Mouse (Mus musculus): ENCODE results near the gene R3hdml. TPM values are rescaled to one million over a fixed set of nuclear protein-coding genes. Genes with fewer than 3 reads are reported as not detected.

The R3hdml gene
- polyA plus RNA-seq, 1 experiment from 2014 or later, result 46.4 TPM

DNA sequence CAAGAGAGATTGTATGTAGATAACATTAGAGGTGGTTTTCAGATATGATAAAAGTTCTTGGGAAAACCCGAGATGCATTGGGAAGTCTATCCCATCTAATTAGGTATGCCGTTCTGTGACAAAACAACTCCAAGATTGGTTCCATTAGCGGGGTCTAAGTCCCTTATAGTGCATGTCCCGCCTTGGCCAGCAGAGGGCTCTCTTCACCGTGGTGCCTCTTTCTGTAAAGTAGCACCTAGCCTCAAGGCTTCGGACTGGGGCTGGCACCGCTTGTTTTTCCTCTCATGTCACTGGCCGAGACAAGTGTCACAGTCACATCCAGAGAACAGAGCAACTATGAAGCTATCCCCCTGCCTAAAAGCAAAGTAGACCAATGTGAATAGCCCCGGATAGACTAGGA lies 39.8 kb downstream of the R3hdml start:
- peaks cover 3% of the 10 kb centered on the region for H3K27me3 ChIP-seq (ENCODE audit: insufficient read depth, low read length)
- H3K4me1 ChIP-seq (ENCODE audit: insufficient read depth, low read length), result no peaks in the 10 kb centered on the region
- H3K4me2 ChIP-seq (replicated peaks; ENCODE audit: low read depth, low read length), result no peak overlapping the region
- ATAC-seq (ENCODE audit: low FRiP score, low TSS enrichment), result no peak
- no peak overlapping the region for H3K27ac ChIP-seq (ENCODE audit: low read length)
- no peak overlapping the region for H3K9ac ChIP-seq (replicated peaks; ENCODE audit: low read length)
- H3K36me3 ChIP-seq (ENCODE audit: insufficient read depth, low read length), result no peaks in the 10 kb centered on the region
- WGBS, result 9% methylated on average over 9 of the region's 9 CpGs
- H3K4me3 ChIP-seq (ENCODE audit: low read length), result no peak overlapping the region
- H3K9me3 ChIP-seq (ENCODE audit: low read length), result no peaks in the 10 kb centered on the region

GRCm38 (mm10) chr2:163533226-163533625 lies 41.1 kb downstream of the R3hdml start:
- H3K4me2 ChIP-seq (replicated peaks; ENCODE audit: low read depth, low read length), result no peak overlapping the region
- no peak for ATAC-seq (ENCODE audit: low FRiP score, low TSS enrichment)
- H3K9ac ChIP-seq (replicated peaks; ENCODE audit: low read length), result no peak overlapping the region
- 77% methylated on average over 9 of the region's 9 CpGs for WGBS
- no peak overlapping the region for H3K27ac ChIP-seq (ENCODE audit: low read length)
- H3K4me1 ChIP-seq (ENCODE audit: insufficient read depth, low read length), result no peaks in the 10 kb centered on the region
- H3K27me3 ChIP-seq (ENCODE audit: insufficient read depth, low read length), result peaks cover 3% of the 10 kb centered on the region
- H3K4me3 ChIP-seq (ENCODE audit: low read length), result no peak overlapping the region
- no peaks in the 10 kb centered on the region for H3K9me3 ChIP-seq (ENCODE audit: low read length)
- H3K36me3 ChIP-seq (ENCODE audit: insufficient read depth, low read length), result no peaks in the 10 kb centered on the region

GRCm38 (mm10) chr2:163534958-163535524 lies 42.9 kb downstream of the R3hdml start:
- H3K27me3 ChIP-seq (ENCODE audit: insufficient read depth, low read length), result no peaks in the 10 kb centered on the region; the same call in 1 of the 2 replicates
- WGBS, result 6% methylated on average over 22 of the region's 22 CpGs
- no peak overlapping the region for H3K9ac ChIP-seq (replicated peaks; ENCODE audit: low read length)
- no peaks in the 10 kb centered on the region for H3K4me1 ChIP-seq (ENCODE audit: insufficient read depth, low read length)
- H3K9me3 ChIP-seq (ENCODE audit: low read length), result no peaks in the 10 kb centered on the region
- H3K27ac ChIP-seq (ENCODE audit: low read length), result peak overlapping the region; percentile 47
- ATAC-seq (ENCODE audit: low FRiP score, low TSS enrichment), result peak; percentile 92
- H3K4me2 ChIP-seq (replicated peaks; ENCODE audit: low read depth, low read length), result peak overlapping the region; percentile 61
- no peaks in the 10 kb centered on the region for H3K36me3 ChIP-seq (ENCODE audit: insufficient read depth, low read length)
- H3K4me3 ChIP-seq (ENCODE audit: low read length), result peak overlapping the region; percentile 24

DNA sequence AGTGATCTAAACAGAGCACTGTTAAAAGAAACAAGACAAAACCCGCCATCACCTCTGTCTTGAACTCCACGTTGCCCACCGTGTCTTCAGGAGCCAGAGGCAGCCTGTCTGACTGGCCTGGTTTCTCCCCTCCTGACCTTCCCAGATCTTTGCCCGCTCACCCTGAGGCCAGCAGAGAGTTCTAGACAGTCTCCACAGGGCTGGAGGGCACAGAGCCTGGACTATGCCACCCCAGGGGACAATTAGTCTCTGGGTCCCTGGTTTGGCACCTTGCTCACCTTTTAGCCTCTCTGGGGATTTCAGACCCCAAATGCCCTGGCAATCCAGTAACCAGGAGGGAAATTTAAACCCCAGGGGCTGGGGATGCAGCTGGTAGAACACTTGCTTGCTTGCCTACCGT lies 45.3 kb downstream of the R3hdml start:
- 69% methylated on average over 5 of the region's 5 CpGs for WGBS

DNA sequence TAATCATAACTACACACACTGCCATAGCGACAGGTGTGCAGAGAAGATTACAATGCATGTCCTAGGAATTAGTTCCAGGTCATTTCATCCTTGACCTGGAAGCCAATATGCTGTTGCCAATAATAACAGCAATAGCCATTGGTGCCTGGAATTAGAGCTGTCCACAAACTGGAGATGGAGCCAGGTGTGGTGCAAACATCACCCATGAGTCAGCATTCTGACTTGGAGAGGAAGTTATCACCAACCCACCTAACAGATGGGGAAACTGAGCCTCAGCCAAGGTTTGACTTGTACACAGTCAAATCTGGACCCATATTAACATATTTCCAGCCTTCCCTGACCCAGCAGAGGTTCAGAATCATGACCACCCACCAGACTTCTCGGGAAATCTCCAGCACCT lies 46.3 kb downstream of the R3hdml start:
- Histone ChIP-seq H3K4me2 (replicated peaks; ENCODE audit: low read depth, low read length) (no peak overlapping the region), H3K27ac (ENCODE audit: low read length) (no peak overlapping the region), H3K27me3 (ENCODE audit: insufficient read depth, low read length) (no peaks in the 10 kb centered on the region; the same call in 1 of the 2 replicates), H3K4me3 (ENCODE audit: low read length) (no peak overlapping the region), H3K36me3 (ENCODE audit: insufficient read depth, low read length) (no peaks in the 10 kb centered on the region), H3K4me1 (ENCODE audit: insufficient read depth, low read length) (no peaks in the 10 kb centered on the region), H3K9me3 (ENCODE audit: low read length) (no peaks in the 10 kb centered on the region), H3K9ac (replicated peaks; ENCODE audit: low read length) (no peak overlapping the region)
- ATAC-seq (ENCODE audit: low FRiP score, low TSS enrichment), result no peak
- 74% methylated on average over 2 of the region's 2 CpGs for WGBS

More for the DNA sequence above, 45.3 kb downstream of the R3hdml start:
- Histone ChIP-seq H3K9me3 (ENCODE audit: low read length) (no peaks in the 10 kb centered on the region), H3K9ac (replicated peaks; ENCODE audit: low read length) (no peak overlapping the region), H3K27ac (ENCODE audit: low read length) (no peak overlapping the region), H3K36me3 (ENCODE audit: insufficient read depth, low read length) (no peaks in the 10 kb centered on the region), H3K4me3 (ENCODE audit: low read length) (no peak overlapping the region), H3K4me2 (replicated peaks; ENCODE audit: low read depth, low read length) (no peak overlapping the region), H3K27me3 (ENCODE audit: insufficient read depth, low read length) (no peaks in the 10 kb centered on the region; the same call in 1 of the 2 replicates), H3K4me1 (ENCODE audit: insufficient read depth, low read length) (no peaks in the 10 kb centered on the region)
- ATAC-seq (ENCODE audit: low FRiP score, low TSS enrichment), result no peak

DNA sequence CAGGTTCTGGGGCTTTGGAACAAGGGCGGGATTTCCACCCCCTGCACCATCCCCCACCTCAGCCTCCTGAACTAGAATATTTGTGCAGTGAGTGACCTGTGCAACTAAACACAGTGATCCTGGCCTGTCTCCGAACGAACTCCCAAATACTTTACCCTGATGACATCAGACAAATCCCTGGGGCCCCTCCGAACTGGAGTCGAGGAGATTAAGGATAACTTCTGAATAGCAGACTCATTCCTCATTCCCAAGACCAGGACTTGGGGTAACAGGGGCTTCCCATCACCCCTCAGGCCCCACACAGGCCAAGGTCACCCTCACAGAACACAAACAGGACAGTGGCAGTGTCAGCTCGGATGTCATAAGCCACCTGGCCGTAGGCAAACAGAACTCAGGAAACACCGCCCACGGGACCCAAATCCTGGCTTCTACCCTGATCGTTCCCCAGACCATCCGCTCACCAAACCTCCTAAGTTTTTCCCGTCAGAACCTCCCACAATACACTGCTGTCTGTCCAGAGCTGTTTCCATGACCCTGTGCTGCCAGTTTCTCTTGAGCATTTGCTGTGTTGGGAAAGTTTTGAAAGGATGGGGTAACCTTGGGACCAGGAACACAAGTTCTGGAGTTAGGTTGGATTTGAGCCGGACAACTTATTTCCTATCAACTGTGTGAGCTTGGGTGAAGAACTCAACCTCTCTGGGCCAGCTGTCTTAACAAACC lies 47.4 kb downstream of the R3hdml start:
- H3K9ac ChIP-seq (replicated peaks; ENCODE audit: low read length), result no peak overlapping the region
- H3K36me3 ChIP-seq (ENCODE audit: insufficient read depth, low read length), result no peaks in the 10 kb centered on the region
- WGBS, result 55% methylated on average over 13 of the region's 13 CpGs
- H3K4me1 ChIP-seq (ENCODE audit: insufficient read depth, low read length), result 0 out of 2 replicates have a peak, but pooled peaks cover 3% of the 10 kb centered on the region
- peak overlapping the region; percentile 69; the same call in 1 of the 2 replicates for H3K27ac ChIP-seq (ENCODE audit: low read length)
- ATAC-seq (ENCODE audit: low FRiP score, low TSS enrichment), result no peak
- no peaks in the 10 kb centered on the region for H3K9me3 ChIP-seq (ENCODE audit: low read length)
- no peak overlapping the region for H3K4me3 ChIP-seq (ENCODE audit: low read length)
- 0 out of 2 replicates have a peak overlapping the region, but pooled peaks have one; percentile 14 for H3K4me2 ChIP-seq (replicated peaks; ENCODE audit: low read depth, low read length)
- H3K27me3 ChIP-seq (ENCODE audit: insufficient read depth, low read length), result no peaks in the 10 kb centered on the region; the same call in 1 of the 2 replicates

DNA sequence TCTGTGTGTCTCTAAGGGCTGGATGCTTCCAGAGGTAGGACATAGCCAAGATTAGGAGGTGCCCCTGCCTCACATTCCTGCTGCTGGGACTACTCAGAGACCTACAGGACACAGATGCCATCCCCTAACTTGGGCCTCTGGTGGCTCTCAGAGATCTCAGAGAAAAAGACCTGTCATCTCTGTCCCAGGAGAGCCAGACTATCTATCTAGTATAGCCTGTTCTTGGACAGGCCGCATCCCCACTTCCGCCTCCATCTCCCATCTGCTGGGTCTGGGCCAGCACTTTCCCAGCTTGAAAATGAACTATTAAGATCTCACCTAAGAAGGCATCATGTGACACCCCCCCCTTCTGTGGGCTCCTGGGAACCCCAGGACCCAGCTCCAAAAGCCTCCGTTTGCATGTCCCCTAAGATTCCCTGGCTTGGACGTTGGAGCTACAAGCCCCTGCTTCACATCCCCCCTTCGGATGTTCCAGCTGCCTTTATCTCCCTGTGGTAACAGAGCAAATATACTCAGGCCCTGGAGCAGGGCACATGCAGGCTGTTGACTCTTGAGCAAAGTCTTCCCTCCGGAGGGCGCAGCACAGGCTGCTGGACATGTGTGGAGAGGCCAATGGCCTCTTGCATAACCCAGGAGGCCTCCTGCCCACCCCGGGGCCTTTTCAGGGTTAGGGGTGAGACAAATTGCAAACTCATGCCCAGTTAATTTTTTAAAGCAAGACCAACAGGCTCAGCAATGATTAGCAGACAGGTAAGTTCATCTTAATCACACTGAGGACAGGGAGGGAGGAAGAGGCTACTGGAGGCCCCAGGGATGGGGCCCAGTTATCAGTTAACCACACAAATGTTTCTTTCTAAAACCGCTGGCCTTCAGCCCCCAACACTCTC lies 48.4 kb downstream of the R3hdml start:
- H3K27ac ChIP-seq (ENCODE audit: low read length), result peak overlapping the region; percentile 69
- H3K4me3 ChIP-seq (ENCODE audit: low read length), result 0 out of 2 replicates have a peak overlapping the region, but pooled peaks have one; percentile 1
- H3K36me3 ChIP-seq (ENCODE audit: insufficient read depth, low read length), result no peaks in the 10 kb centered on the region
- 0 out of 2 replicates have a peak, but pooled peaks cover 3% of the 10 kb centered on the region for H3K4me1 ChIP-seq (ENCODE audit: insufficient read depth, low read length)
- H3K9ac ChIP-seq (replicated peaks; ENCODE audit: low read length), result no peak overlapping the region
- 78% methylated on average over 9 of the region's 9 CpGs for WGBS
- no peaks in the 10 kb centered on the region for H3K9me3 ChIP-seq (ENCODE audit: low read length)
- H3K27me3 ChIP-seq (ENCODE audit: insufficient read depth, low read length), result no peaks in the 10 kb centered on the region; the same call in 1 of the 2 replicates
- ATAC-seq (ENCODE audit: low FRiP score, low TSS enrichment), result peak; percentile 88
- peak overlapping the region; percentile 14; the same call in 1 of the 2 replicates for H3K4me2 ChIP-seq (replicated peaks; ENCODE audit: low read depth, low read length)

DNA sequence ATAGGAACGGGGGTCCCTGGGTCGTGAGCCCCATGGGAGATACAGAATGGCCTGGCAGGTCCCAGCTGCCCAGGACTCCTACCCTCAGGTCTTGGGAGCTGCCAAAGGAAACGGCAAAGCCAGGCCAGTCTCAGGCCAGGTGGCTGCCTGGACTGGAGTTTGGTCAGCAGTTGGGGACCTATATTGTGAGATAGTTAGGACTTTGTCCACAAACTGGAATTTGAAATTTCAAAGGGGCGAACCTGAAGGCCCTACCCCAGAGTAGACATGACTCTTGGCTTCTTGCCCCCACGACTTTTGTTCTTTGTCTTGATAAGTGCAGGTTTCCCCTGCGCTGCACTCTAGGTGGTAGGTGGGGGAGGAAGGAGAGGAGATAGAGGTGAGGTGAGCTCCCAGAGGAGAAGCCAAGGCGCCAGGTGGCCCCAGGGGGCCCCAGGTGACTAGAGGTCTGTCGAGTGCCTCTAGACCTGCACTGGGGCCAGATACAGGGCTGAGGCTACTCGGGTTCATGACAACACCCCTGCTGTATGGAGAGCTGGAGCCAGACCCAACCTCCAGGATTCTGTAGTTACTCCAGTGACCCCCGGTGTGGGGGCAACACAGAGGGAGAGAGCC lies 49.6 kb downstream of the R3hdml start:
- H3K4me1 ChIP-seq (ENCODE audit: insufficient read depth, low read length), result 0 out of 2 replicates have a peak, but pooled peaks cover 3% of the 10 kb centered on the region
- H3K4me2 ChIP-seq (replicated peaks; ENCODE audit: low read depth, low read length), result no peak overlapping the region
- H3K27me3 ChIP-seq (ENCODE audit: insufficient read depth, low read length), result no peaks in the 10 kb centered on the region
- H3K9ac ChIP-seq (replicated peaks; ENCODE audit: low read length), result no peak overlapping the region
- H3K9me3 ChIP-seq (ENCODE audit: low read length), result no peaks in the 10 kb centered on the region
- no peaks in the 10 kb centered on the region for H3K36me3 ChIP-seq (ENCODE audit: insufficient read depth, low read length)
- H3K4me3 ChIP-seq (ENCODE audit: low read length), result no peak overlapping the region
- 72% methylated on average over 10 of the region's 10 CpGs for WGBS
- peak overlapping the region; percentile 35 for H3K27ac ChIP-seq (ENCODE audit: low read length)
- ATAC-seq (ENCODE audit: low FRiP score, low TSS enrichment), result peak; percentile 36

- Histone ChIP-seq H3K27ac (ENCODE audit: low read length) (no peak overlapping the region), H3K27me3 (ENCODE audit: insufficient read depth, low read length) (no peaks in the 10 kb centered on the region), H3K36me3 (ENCODE audit: insufficient read depth, low read length) (no peaks in the 10 kb centered on the region), H3K9me3 (ENCODE audit: low read length) (no peaks in the 10 kb centered on the region), H3K4me3 (ENCODE audit: low read length) (no peak overlapping the region), H3K4me1 (ENCODE audit: insufficient read depth, low read length) (0 out of 2 replicates have a peak, but pooled peaks cover 3% of the 10 kb centered on the region), H3K9ac (replicated peaks; ENCODE audit: low read length) (no peak overlapping the region), H3K4me2 (replicated peaks; ENCODE audit: low read depth, low read length) (no peak overlapping the region)
- WGBS, result 79% methylated on average over 10 of the region's 10 CpGs
- ATAC-seq (ENCODE audit: low FRiP score, low TSS enrichment), result no peak
Measured at GRCm38 (mm10) chr2:163542674-163543073, 50.6 kb downstream of the R3hdml start.

All from kidney, embryonic 16.5 days (tissue).